Mouse (Mus musculus) T-cell, adult 2 months (primary cell): ENCODE data around the gene Celf2.

ENCODE experiments used
- DNase-seq: peaks from one replicate; pipeline ENCODE4 v3.0.0; 2022; ENCODE audit warnings: low spot score

Gene Celf2

GRCm38 (mm10) chr2:6677457-6677856, 831.9 kb downstream of the Celf2 start:
- DNase-seq: no peak

- DNase-seq: no peak
Observed at GRCm38 (mm10) chr2:6674401-6674800, 835.0 kb downstream of the Celf2 start.

GRCm38 (mm10) chr2:6673418-6673817, 835.9 kb downstream of the Celf2 start:
- DNase-seq: no peak

- DNase-seq: no peak
Observed at GRCm38 (mm10) chr2:6667611-6668010, 841.8 kb downstream of the Celf2 start.

GRCm38 (mm10) chr2:6659834-6660233, 849.5 kb downstream of the Celf2 start:
- DNase-seq: no peak

GRCm38 (mm10) chr2:6653719-6654118, 855.6 kb downstream of the Celf2 start:
- no peak for DNase-seq

- no peak for DNase-seq
Observed at GRCm38 (mm10) chr2:6651697-6652096, 857.7 kb downstream of the Celf2 start.

GRCm38 (mm10) chr2:6648877-6649276, 860.5 kb downstream of the Celf2 start:
- no peak for DNase-seq

- DNase-seq: no peak
Observed at GRCm38 (mm10) chr2:6647028-6647427, 862.3 kb downstream of the Celf2 start.

- DNase-seq: no peak
Observed at GRCm38 (mm10) chr2:6646325-6646724, 863.0 kb downstream of the Celf2 start.

GRCm38 (mm10) chr2:6642222-6642850, 867.0 kb downstream of the Celf2 start:
- DNase-seq: no peak

GRCm38 (mm10) chr2:6639370-6639769, 870.0 kb downstream of the Celf2 start:
- no peak for DNase-seq

- no peak for DNase-seq
Observed at GRCm38 (mm10) chr2:6637147-6637546, 872.2 kb downstream of the Celf2 start.

- DNase-seq: no peak
Observed at GRCm38 (mm10) chr2:6634899-6635298, 874.5 kb downstream of the Celf2 start.

- no peak for DNase-seq
Observed at GRCm38 (mm10) chr2:6633115-6633514, 876.2 kb downstream of the Celf2 start.

- no peak for DNase-seq
Observed at GRCm38 (mm10) chr2:6623802-6624201, 885.6 kb downstream of the Celf2 start.

- DNase-seq: peak; percentile 27
Observed at GRCm38 (mm10) chr2:6622082-6622481, 887.3 kb downstream of the Celf2 start.

- no peak for DNase-seq
Observed at GRCm38 (mm10) chr2:6618856-6619255, 890.5 kb downstream of the Celf2 start.

GRCm38 (mm10) chr2:6618450-6618849, 890.9 kb downstream of the Celf2 start:
- DNase-seq: no peak

GRCm38 (mm10) chr2:6604347-6604746, 905.0 kb downstream of the Celf2 start:
- no peak for DNase-seq

- DNase-seq: no peak
Observed at GRCm38 (mm10) chr2:6603880-6604279, 905.5 kb downstream of the Celf2 start.

GRCm38 (mm10) chr2:6602163-6602562, 907.2 kb downstream of the Celf2 start:
- DNase-seq: no peak

GRCm38 (mm10) chr2:6598879-6599167, 910.5 kb downstream of the Celf2 start:
- DNase-seq: no peak

- no peak for DNase-seq
Observed at GRCm38 (mm10) chr2:6598124-6598878, 911.1 kb downstream of the Celf2 start.
